Mouse (Mus musculus): Measurements from ENCODE around the gene Aptx.

Aptx gene

DNA sequence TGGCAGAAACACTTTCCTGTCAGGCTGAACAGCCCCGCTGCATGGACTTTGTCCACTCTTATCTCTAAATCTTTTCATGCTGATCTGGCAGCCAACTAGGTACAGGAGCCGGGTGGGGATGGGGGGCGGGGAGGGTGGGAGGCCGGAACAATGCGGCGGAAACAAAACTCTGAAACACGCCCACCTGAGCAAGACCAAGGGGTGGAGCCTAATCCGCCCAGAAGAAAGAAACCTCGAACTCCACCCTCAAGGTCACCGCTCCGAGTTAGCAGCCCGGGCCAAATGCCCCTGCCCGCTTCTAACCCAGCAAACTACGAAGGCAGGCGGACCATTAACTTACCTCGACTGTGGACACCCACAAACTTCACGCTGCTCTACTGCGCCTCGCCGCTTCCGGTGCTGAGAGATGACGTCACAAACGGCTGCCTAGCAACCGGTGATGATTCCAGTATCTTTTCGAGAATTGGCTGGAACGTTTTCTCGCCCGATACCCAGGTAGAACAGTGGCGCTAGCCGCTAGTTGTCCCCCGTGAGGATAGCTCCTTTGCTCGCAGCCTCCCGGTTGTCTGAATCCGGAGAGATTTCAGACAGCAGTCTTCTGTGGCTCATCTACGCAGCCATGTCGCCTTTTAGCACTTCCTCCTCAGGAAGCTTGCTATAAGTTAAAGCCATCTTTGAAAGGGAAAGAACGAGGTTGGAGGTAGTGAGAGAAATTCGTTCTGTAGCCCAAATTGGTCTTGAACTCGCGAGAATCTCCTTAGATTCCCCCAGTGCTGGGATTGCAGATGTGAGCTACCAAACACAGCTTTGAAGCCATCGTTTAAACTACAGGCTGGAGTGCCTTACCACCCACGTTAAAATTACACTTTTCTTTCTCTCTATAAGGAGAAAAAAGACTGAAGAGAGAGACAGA is at the start of gene Aptx:
Gene Aptx (minus strand): TSS at position 398 of the 913 bp plus-strand sequence.
- DNase-seq = peak; percentile 99

GRCm38 (mm10) chr4:40735351-40735750 is 32.4 kb upstream of the Aptx start:
- no peak for DNase-seq

DNA sequence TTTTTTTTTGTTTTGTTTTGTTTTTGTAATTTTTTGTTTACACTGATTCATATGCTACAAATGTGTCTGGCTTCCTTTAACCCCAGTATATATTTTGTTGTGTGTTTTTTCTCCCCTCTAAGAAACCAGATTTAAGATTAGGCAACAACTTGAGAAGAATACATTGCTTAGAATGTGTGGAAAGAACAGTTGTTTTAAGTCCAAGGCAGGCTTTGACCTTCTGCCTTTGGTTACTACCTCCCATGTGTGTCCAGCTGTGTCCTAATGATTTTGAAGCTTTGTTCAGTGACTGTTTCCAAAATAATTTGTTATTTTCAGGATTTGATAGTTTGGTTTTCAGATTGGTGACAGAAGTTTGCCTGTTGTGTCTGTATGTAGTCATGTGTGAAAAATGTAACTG is 28.3 kb upstream of the Aptx start:
- no peak for DNase-seq

DNA sequence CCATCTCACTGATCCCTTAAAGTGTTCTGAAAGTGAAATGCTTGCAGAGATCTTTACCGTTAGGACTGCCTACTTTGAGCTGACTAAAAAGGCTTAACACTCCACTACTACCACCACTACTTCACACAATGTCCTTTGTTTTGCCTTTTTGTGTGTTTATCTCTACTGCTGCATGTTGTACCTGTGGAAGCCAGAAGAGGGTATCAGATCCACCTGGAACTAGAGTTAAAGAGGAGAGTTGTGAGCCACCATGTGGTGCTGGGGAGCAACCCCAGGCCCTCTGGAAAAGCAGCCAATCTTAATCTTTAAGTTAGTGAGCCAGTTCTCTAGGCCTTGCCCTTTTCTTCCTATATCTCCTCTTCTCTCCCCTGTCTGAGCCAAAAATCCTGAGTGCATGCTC is 24.3 kb upstream of the Aptx start:
- DNase-seq = no peak

- DNase-seq = no peak
These were observed 22.6 kb upstream of the Aptx start for GRCm38 (mm10) chr4:40725554-40725953.

GRCm38 (mm10) chr4:40725141-40725540 is 22.1 kb upstream of the Aptx start:
- peak; percentile 70 for DNase-seq

- DNase-seq = peak; percentile 77
These were observed 19.9 kb upstream of the Aptx start for GRCm38 (mm10) chr4:40722687-40723460.

DNA sequence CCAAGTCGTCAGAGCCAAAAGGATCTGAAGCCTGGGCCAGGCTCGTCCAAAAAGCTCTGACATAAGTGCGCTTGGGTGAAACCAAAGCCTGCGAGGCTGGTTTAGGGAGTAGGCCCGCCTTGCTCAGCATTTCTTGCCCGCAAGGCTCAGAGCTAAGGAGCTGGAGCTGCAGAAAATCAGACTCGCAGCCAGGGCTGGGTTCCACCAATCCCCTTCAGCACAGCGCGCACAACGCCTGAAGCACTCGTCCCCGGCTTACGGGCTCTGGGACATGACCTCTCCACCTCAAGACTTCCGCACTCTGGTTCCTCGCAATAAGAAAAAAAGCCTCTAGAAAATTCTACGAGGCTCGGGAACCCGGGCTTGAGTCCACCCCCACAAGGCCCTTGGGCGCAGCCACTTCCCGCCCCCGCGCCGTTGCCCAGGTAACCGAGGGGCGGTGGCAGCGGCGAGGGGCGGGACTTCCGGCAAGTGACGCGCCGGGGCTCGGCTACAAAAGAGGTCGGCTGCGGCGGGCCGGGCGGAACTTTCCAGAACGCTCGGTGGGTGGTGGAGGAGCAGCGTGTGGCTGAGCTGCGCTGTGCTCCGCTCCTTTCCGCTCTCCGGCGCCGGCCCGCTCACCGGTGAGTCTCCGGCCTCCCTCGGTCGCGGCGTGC is 19.1 kb upstream of the Aptx start, which contains the start of gene Dnaja1:
Gene Dnaja1 (plus strand): TSS at position 140 of the 656 bp plus-strand sequence.
- peak; percentile 97 for DNase-seq

DNA sequence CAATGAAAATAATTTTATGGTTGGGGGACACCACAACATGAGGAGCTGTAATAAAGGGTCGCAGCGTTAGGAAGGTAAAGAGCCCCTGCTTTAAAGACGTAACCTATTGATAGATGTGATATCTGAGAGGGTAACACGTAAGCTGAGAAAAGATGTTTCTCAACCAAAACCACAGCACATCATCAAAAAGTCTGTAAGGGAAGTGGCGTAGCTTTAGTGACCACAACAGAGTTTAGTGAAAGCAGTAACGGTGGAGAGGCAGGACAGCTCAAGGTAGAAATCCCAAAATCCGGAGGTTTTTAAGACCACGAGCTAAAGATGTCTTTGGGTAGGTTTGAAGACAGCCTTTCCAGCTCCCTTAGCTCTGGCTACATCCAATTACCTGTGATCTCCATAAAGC is 17.9 kb upstream of the Aptx start:
- no peak for DNase-seq

GRCm38 (mm10) chr4:40717141-40717540 is 14.1 kb upstream of the Aptx start:
- DNase-seq = no peak

DNA sequence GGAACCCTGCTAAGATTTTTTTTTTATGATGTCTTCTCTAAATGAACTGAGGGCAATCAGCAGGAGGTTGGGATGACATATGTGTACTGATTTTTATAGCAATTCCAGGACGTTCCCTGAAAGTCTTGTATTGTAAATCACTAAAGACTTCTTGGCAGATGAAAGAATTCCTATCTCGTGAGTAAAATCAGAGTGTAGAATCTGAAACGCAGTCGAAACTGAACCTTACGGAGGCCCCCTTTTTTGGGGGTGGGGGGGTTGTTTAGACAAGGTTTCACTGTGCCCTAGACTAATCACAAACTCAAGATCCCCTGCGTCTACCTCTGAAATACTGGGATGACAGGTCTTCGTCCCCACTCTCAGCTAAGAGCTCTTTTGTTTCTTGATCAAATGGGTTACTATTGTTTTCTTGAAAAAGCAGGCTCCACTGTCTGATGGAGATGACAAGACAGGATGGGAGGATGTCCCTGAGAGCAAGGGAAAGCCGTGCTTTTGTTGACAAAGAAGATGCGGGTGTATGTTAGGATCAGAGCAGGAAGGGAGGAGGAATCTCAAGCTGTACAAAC is 799 bp upstream of the Aptx start:
- peak; percentile 34 for DNase-seq

DNA sequence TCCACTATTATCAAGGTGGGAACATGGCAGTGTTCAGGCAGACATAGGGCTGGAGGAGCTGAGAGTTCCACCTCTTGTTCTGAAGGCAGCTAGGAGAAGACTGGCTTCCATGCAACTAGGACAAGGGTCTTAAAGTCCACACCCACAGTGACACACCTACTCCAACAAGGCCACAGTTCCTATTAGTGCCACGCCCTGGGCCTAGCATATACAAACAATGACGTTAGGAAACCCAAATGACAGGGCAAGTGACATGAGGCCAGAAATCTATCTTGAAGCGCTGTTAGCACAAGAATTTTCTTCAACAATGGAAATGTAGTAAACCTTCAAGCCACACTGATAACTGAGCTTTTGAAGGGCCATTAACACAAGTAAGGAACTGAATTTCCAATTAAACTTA is 1.2 kb downstream of the Aptx start:
- DNase-seq = no peak

DNA sequence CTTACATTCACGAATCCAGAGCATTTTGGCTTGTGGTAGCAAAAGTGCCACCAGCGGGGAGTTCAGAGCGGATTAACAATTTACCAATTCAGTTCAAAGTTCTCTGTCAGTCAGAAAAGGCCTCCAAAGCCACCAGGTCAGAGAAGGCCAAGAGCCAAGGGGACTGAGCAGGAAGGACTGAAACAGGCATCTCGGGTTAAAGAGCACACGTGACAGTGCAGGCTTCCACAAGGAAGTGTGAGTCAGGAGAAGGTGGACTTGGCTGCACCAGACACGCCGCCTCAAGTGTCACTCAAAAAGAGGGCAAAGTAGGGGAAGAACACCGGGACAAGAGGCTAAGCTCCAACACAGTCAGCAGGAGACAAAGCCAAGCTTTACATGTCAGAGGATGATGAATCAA is 2.8 kb downstream of the Aptx start:
- DNase-seq = peak; percentile 95

DNA sequence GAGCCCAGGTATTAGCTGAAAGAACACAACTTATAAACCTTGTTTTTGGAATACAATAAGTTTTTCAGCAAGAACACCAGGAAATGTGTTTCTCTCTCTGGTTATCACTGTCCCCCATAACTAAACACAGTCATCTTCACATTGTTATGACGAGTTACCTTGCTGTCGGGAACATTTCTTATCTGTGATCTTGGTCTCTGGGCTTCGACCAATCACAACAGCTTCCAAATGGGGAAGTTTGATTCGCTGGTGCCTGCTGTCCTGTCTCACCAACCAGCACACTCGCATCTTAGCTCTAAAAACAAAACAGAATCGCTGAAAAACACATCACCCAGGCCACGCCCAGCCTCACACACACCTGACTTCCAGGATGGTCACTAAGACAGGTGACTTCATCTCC is 5.9 kb downstream of the Aptx start:
- DNase-seq = no peak

DNA sequence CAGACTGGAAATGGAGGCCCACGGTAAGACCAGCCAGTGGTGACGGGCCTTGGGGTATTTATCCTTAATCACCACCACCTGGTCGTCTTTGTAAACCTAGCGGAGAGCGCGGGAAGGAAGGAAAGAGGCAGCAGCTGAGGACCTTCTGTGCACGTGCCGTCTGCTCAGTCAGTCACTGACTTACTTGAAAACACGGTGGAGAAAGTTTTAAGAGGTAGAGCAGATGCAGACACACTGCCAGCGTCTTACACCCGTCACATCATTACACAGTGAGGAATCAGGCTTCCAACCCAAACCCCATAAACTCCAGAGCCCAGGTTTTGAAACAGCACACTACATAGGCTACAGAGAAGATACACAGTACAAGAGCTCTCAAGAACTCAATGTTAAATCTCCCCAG is 11.9 kb downstream of the Aptx start:
- DNase-seq = no peak

- DNase-seq = no peak
These were observed 19.7 kb downstream of the Aptx start for GRCm38 (mm10) chr4:40683306-40683705.

DNA sequence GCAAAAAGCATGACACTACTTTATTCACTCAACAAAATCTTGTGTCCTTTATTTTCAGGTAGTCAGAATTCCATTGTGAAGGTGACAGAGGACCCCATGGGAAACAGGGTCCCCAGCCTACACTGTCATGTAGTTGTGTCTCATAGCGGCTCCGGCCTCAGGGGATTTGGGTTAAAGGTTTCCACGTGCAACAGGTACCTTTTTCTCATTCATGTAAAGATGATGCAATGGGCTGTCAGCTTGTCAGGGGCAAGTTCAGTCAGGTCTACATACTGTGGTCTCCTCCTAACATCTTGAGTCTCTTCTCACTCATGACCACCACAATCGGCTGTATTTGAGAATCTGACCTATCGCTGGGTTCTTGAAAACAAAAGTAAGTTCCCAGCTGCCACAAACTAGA is 20.6 kb downstream of the Aptx start:
- DNase-seq = no peak

GRCm38 (mm10) chr4:40681908-40682307 is 21.1 kb downstream of the Aptx start:
- peak; percentile 66 for DNase-seq

- DNase-seq = peak; percentile 49
These were observed 22.6 kb downstream of the Aptx start for GRCm38 (mm10) chr4:40680250-40680860.

- no peak for DNase-seq
These were observed 25.9 kb downstream of the Aptx start for GRCm38 (mm10) chr4:40677132-40677531.

DNA sequence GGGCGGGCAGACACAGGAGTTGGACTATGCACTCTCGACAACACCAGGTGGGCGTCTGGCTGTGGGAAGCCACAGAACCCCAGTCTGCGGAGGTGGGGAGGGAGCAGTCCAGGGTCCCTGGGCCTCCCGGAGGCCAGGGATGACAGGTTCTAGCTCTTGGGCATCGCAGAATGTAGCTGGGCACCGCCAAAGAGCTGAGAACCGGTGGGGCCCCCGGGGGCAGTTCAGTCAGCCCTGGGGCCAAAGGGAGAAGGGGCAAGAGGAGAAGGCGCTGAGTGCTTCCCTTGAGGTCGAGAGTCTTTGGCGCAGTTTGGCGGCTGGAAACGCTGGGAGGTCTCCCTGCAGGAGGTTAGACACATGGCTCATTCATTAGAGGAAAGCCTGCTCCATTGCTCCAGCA is 26.7 kb downstream of the Aptx start:
- DNase-seq = no peak

DNA sequence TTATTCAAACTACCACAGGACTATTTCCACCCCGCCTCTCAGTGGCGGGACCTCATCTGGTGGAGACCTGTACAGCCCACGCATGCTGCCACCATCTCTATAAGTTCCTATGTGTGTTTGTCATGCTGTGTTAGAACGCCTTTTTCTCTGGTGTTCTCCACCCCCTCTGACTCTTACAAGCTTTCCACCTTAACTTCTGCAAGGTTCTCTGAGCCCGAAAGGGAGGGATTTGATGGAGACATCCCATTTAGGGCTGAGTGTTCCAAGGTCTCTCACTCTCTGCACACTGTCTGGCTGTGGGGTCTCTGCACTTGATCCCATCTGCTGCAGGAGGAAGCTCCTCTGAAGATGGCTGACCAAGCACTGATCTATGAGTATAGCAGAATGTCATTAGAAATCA is 29.5 kb downstream of the Aptx start:
- no peak for DNase-seq

Data from kidney, adult 9 months (tissue).